Mouse (Mus musculus) heart, embryonic 11.5 days (tissue): ENCODE results near the gene Olfr642. TPM values are rescaled to one million over a fixed set of nuclear protein-coding genes. Genes with fewer than 3 reads are reported as not detected.

Source experiments
- ATAC-seq: fragments of 200-750 bp; cut with Nextera tagmentation; replicated peaks from 2 replicates; pipeline ENCODE4 v1.8.0; 2017; ENCODE audit warnings: moderate library complexity; ENCODE audit not compliant: insufficient number of reproducible peaks, low FRiP score, low TSS enrichment
- H3K27ac ChIP-seq: fragments of 300-500 bp; sonication (generic); 2 replicates; pipeline ENCODE4 v1.5.1; 2014; ENCODE audit warnings: mild to moderate bottlenecking, low read depth, low read length
- H3K27me3 ChIP-seq: fragments of 300-500 bp; sonication (generic); 2 replicates; pipeline ENCODE4 v1.6.1; 2014; ENCODE audit warnings: mild to moderate bottlenecking, low read length, mixed read lengths; ENCODE audit not compliant: control insufficient read depth, insufficient read depth
- H3K36me3 ChIP-seq: fragments of 300-500 bp; sonication (generic); 2 replicates; pipeline ENCODE4 v1.6.1; 2014; ENCODE audit warnings: mild to moderate bottlenecking, low read length, moderate library complexity, mixed read lengths; ENCODE audit not compliant: control insufficient read depth, insufficient read depth
- H3K4me1 ChIP-seq: fragments of 300-500 bp; sonication (generic); 2 replicates; pipeline ENCODE4 v1.6.1; 2014; ENCODE audit warnings: low read length; ENCODE audit not compliant: control insufficient read depth, insufficient read depth
- H3K4me2 ChIP-seq: fragments of 300-500 bp; sonication (generic); 2 replicates; pipeline ENCODE4 v1.6.1; 2014; ENCODE audit warnings: mild to moderate bottlenecking, moderate library complexity
- H3K4me3 ChIP-seq: fragments of 300-500 bp; sonication (generic); 2 replicates; pipeline ENCODE4 v1.5.1; 2014; ENCODE audit warnings: low read depth, low read length
- H3K9ac ChIP-seq: fragments of 300-500 bp; sonication (generic); 2 replicates; pipeline ENCODE4 v1.6.1; 2014; ENCODE audit warnings: mild to moderate bottlenecking, low read depth, low read length, moderate library complexity
- H3K9me3 ChIP-seq: fragments of 300-500 bp; sonication (generic); replicated peaks from 2 replicates; pipeline ENCODE4 v1.6.1; 2016; ENCODE audit warnings: low read length; ENCODE audit not compliant: control insufficient read depth
- WGBS: fragments of 180-500 bp; shearing (Covaris S2); extraction: QIAGEN DNeasy Blood & Tissue Kit; methylation state at CpG from one replicate; pipeline ENCODE4 v1.1.7; 2014; ENCODE audit not compliant: insufficient replicate concordance; 5-methylcytosine and 5-hydroxymethylcytosine counted together
- polyA plus RNA-seq: library from polyadenylated mRNA; unstranded; fragments of >200 nt; fragmentation: Nextera tagmentation; extraction: Ambion mirVana; gene quantifications from 2 replicates; pipeline ENCODE4 v1.2.1, GENCODE M21; 2014

The Olfr642 gene
- polyA plus RNA-seq: not detected in 2 replicates

- Histone ChIP-seq H3K27me3 (no peaks in the 10 kb centered on the region), H3K9me3 (no peaks in the 10 kb centered on the region), H3K27ac (no peak within 1 kb of the TSS), H3K36me3 (no peaks in the 10 kb centered on the region), H3K4me1 (no peaks in the 10 kb centered on the region), H3K9ac (no peak within 1 kb of the TSS), H3K4me2 (no peak within 1 kb of the TSS), H3K4me3 (no peak within 1 kb of the TSS)
- 46% methylated on average over 1 of the region's 1 CpGs for WGBS
- ATAC-seq: no peak
Measured at GRCm38 (mm10) chr7:104052566-104052965, at the start of gene Olfr642. TSS of gene Olfr642 (minus strand) at chr7:104052666.

GRCm38 (mm10) chr7:104085365-104085764 lies 32.9 kb upstream of the Olfr642 start, which contains the start of gene Olfr645:
TSS of gene Olfr645 (minus strand) at chr7:104085465.
- ATAC-seq: no peak
- Histone ChIP-seq H3K27ac (no peak within 1 kb of the TSS), H3K36me3 (no peaks in the 10 kb centered on the region), H3K4me1 (no peaks in the 10 kb centered on the region), H3K9me3 (no peaks in the 10 kb centered on the region), H3K4me2 (no peak within 1 kb of the TSS), H3K9ac (no peak within 1 kb of the TSS), H3K27me3 (no peaks in the 10 kb centered on the region), H3K4me3 (no peak within 1 kb of the TSS)
- WGBS: 75% methylated on average over 1 of the region's 1 CpGs

- no peak for ATAC-seq
- H3K4me3 ChIP-seq: no peak within 1 kb of the TSS
- 66% methylated on average over 2 of the region's 2 CpGs for WGBS
- no peak within 1 kb of the TSS for H3K4me2 ChIP-seq
- H3K36me3 ChIP-seq: no peaks in the 10 kb centered on the region
- H3K27me3 ChIP-seq: no peaks in the 10 kb centered on the region
- no peak within 1 kb of the TSS for H3K27ac ChIP-seq
- H3K9ac ChIP-seq: no peak within 1 kb of the TSS
- no peaks in the 10 kb centered on the region for H3K4me1 ChIP-seq
- no peaks in the 10 kb centered on the region for H3K9me3 ChIP-seq
Measured at GRCm38 (mm10) chr7:104071769-104072168, 19.3 kb upstream of the Olfr642 start, which contains the start of gene Olfr644. TSS of gene Olfr644 (minus strand) at chr7:104071869.

GRCm38 (mm10) chr7:104061345-104061744 lies 8.9 kb upstream of the Olfr642 start, which contains the start of gene 4930516K23Rik:
TSS of gene 4930516K23Rik (minus strand) at chr7:104061445.
- Histone ChIP-seq H3K27me3 (no peaks in the 10 kb centered on the region), H3K9ac (no peak within 1 kb of the TSS), H3K4me2 (no peak within 1 kb of the TSS), H3K36me3 (no peaks in the 10 kb centered on the region), H3K4me3 (no peak within 1 kb of the TSS), H3K4me1 (no peaks in the 10 kb centered on the region), H3K9me3 (no peaks in the 10 kb centered on the region), H3K27ac (no peak within 1 kb of the TSS)
- ATAC-seq: no peak
- 46% methylated on average over 2 of the region's 2 CpGs for WGBS

- WGBS: 100% methylated on average over 1 of the region's 1 CpGs
- H3K27ac ChIP-seq: no peak overlapping the region
- H3K9ac ChIP-seq: no peak overlapping the region
- H3K27me3 ChIP-seq: no peaks in the 10 kb centered on the region
- no peak overlapping the region for H3K4me3 ChIP-seq
- H3K36me3 ChIP-seq: no peaks in the 10 kb centered on the region
- ATAC-seq: no peak
- H3K4me2 ChIP-seq: no peak overlapping the region
- no peaks in the 10 kb centered on the region for H3K9me3 ChIP-seq
- no peaks in the 10 kb centered on the region for H3K4me1 ChIP-seq
Measured at GRCm38 (mm10) chr7:104059215-104059614, 6.7 kb upstream of the Olfr642 start.

GRCm38 (mm10) chr7:104050745-104051144 lies 1.7 kb downstream of the Olfr642 start:
- H3K4me1 ChIP-seq: no peaks in the 10 kb centered on the region
- H3K9ac ChIP-seq: no peak overlapping the region
- no peaks in the 10 kb centered on the region for H3K27me3 ChIP-seq
- no peak for ATAC-seq
- no peak overlapping the region for H3K27ac ChIP-seq
- no peak overlapping the region for H3K4me3 ChIP-seq
- 72% methylated on average over 4 of the region's 4 CpGs for WGBS
- H3K36me3 ChIP-seq: no peaks in the 10 kb centered on the region
- H3K9me3 ChIP-seq: no peaks in the 10 kb centered on the region
- H3K4me2 ChIP-seq: no peak overlapping the region

GRCm38 (mm10) chr7:104035145-104035544 lies 17.3 kb downstream of the Olfr642 start, which contains the start of gene Olfr641:
TSS of gene Olfr641 (plus strand) at chr7:104035445.
- no peaks in the 10 kb centered on the region for H3K4me1 ChIP-seq
- no peaks in the 10 kb centered on the region for H3K27me3 ChIP-seq
- no peak within 1 kb of the TSS for H3K4me3 ChIP-seq
- no peak within 1 kb of the TSS for H3K4me2 ChIP-seq
- no peak for ATAC-seq
- no peaks in the 10 kb centered on the region for H3K36me3 ChIP-seq
- H3K9me3 ChIP-seq: no peaks in the 10 kb centered on the region
- 64% methylated on average over 1 of the region's 1 CpGs for WGBS
- H3K9ac ChIP-seq: no peak within 1 kb of the TSS
- H3K27ac ChIP-seq: no peak within 1 kb of the TSS

- ATAC-seq: no peak
- Histone ChIP-seq H3K4me1 (no peaks in the 10 kb centered on the region), H3K9me3 (no peaks in the 10 kb centered on the region), H3K4me2 (no peak overlapping the region), H3K9ac (no peak overlapping the region), H3K4me3 (no peak overlapping the region), H3K27me3 (no peaks in the 10 kb centered on the region), H3K36me3 (no peaks in the 10 kb centered on the region), H3K27ac (no peak overlapping the region)
- 75% methylated on average over 3 of the region's 3 CpGs for WGBS
Measured at GRCm38 (mm10) chr7:104026978-104027377, 25.5 kb downstream of the Olfr642 start.

- Histone ChIP-seq H3K9ac (no peak within 1 kb of the TSS), H3K27ac (no peak within 1 kb of the TSS), H3K27me3 (no peaks in the 10 kb centered on the region), H3K4me2 (no peak within 1 kb of the TSS), H3K36me3 (no peaks in the 10 kb centered on the region), H3K4me1 (no peaks in the 10 kb centered on the region), H3K9me3 (no peaks in the 10 kb centered on the region), H3K4me3 (no peak within 1 kb of the TSS)
- 79% methylated on average over 6 of the region's 6 CpGs for WGBS
- ATAC-seq: no peak
Measured at GRCm38 (mm10) chr7:104025473-104025872, 27.0 kb downstream of the Olfr642 start, which contains the start of gene Olfr640. TSS of gene Olfr640 (minus strand) at chr7:104025573.
